Mouse (Mus musculus) ES-Bruce4 (cell line): ENCODE results near the gene Pttg1. TPM values are rescaled to one million over a fixed set of nuclear protein-coding genes. Genes with fewer than 3 reads are reported as not detected.

Experiments
- H3K27ac ChIP-seq: 2 replicates; pipeline ENCODE4 v1.5.1; 2012; ENCODE audit warnings: low read length, inconsistent platforms; ENCODE audit not compliant: insufficient read depth
- H3K27me3 ChIP-seq: 2 replicates; pipeline ENCODE4 v1.6.1; 2012; ENCODE audit warnings: mild to moderate bottlenecking, low read length, inconsistent platforms; ENCODE audit not compliant: control insufficient read depth, poor library complexity, insufficient read depth, severe bottlenecking
- H3K36me3 ChIP-seq: 2 replicates; pipeline ENCODE4 v1.6.1; 2012; ENCODE audit warnings: inconsistent platforms, mild to moderate bottlenecking, low read length, moderate library complexity; ENCODE audit not compliant: control insufficient read depth, poor library complexity, insufficient read depth, severe bottlenecking
- H3K4me1 ChIP-seq: one replicate; pipeline ENCODE4 v1.8.1; 2011; ENCODE audit warnings: low read length; ENCODE audit not compliant: control insufficient read depth, insufficient read depth
- H3K4me3 ChIP-seq: 2 replicates; pipeline ENCODE4 v1.5.1; 2011; ENCODE audit warnings: low read depth, mild to moderate bottlenecking, low read length
- H3K9ac ChIP-seq: 2 replicates; pipeline ENCODE4 v1.6.1; 2012; ENCODE audit warnings: low read depth, mild to moderate bottlenecking, inconsistent platforms; ENCODE audit not compliant: poor library complexity, severe bottlenecking
- H3K9me3 ChIP-seq: replicated peaks from 2 replicates; pipeline ENCODE4 v1.6.1; 2012; ENCODE audit warnings: mild to moderate bottlenecking, low read length, inconsistent platforms; ENCODE audit not compliant: control insufficient read depth, poor library complexity, insufficient read depth, severe bottlenecking
- CTCF ChIP-seq: IDR thresholded peaks from one replicate; pipeline ENCODE4 v1.8.1; 2011; ENCODE audit warnings: low read depth, low read length
- EP300 ChIP-seq: IDR thresholded peaks from 2 replicates; pipeline ENCODE4 v1.6.1; 2011; ENCODE audit warnings: low read depth, low read length; ENCODE audit not compliant: insufficient read depth
- POLR2A ChIP-seq: IDR thresholded peaks from one replicate; pipeline ENCODE4 v1.8.1; 2011; ENCODE audit warnings: low read length; ENCODE audit not compliant: insufficient read depth
- polyA plus RNA-seq: library from polyadenylated mRNA; stranded (reverse); fragments of >200 nt; gene quantifications from 2 replicates; pipeline ENCODE4 v1.2.4, GENCODE M21; 2011; ENCODE audit warnings: low read depth; ENCODE audit not compliant: missing spikeins, insufficient read depth, insufficient read length

Pttg1 gene
- polyA plus RNA-seq, 1 experiment = 202 TPM

GRCm38 (mm10) chr11:43396672-43397071, 29.4 kb downstream of the Pttg1 start:
- Histone ChIP-seq H3K4me3 (no peak overlapping the region), H3K27me3 (no peaks in the 10 kb centered on the region; the same call in 1 of the 2 replicates), H3K27ac (no peak overlapping the region), H3K9me3 (no peaks in the 10 kb centered on the region), H3K9ac (no peak overlapping the region), H3K4me1 (no peaks in the 10 kb centered on the region), H3K36me3 (no peaks in the 10 kb centered on the region)
- no peak for TF ChIP-seq CTCF

GRCm38 (mm10) chr11:43396246-43396645, 29.8 kb downstream of the Pttg1 start:
- Histone ChIP-seq H3K27ac (no peak overlapping the region), H3K36me3 (no peaks in the 10 kb centered on the region), H3K9ac (no peak overlapping the region), H3K27me3 (no peaks in the 10 kb centered on the region), H3K4me1 (no peaks in the 10 kb centered on the region), H3K4me3 (no peak overlapping the region), H3K9me3 (no peaks in the 10 kb centered on the region)
- TF ChIP-seq CTCF (no peak), EP300 (no peak), POLR2A (no peak)

GRCm38 (mm10) chr11:43395073-43395948, 30.7 kb downstream of the Pttg1 start:
- TF ChIP-seq POLR2A = no peak
- no peak for TF ChIP-seq EP300
- no peak for TF ChIP-seq CTCF

DNA sequence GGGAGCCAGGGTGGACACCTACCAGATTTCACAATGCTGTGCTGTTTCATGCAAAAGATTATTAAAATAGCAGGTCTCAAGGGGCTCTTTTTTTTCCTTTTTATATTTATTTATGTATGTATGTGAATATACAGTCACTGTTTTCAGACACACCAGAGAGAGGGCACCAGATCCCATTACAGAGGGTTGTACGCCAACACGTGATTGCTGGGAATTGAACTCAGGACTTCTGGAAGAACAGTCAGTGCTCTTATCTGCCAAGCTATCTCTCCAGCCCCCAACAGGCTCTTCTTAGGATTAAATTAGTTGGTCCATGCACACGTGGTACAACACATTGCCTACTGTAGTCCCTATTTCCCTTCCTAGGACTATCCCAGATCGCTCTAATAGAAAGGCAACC, 32.7 kb downstream of the Pttg1 start:
- no peak for TF ChIP-seq POLR2A
- TF ChIP-seq EP300 = no peak
- no peak for TF ChIP-seq CTCF

More at GRCm38 (mm10) chr11:43395073-43395948, 30.7 kb downstream of the Pttg1 start:
- H3K9me3 ChIP-seq = no peaks in the 10 kb centered on the region
- H3K27me3 ChIP-seq = no peaks in the 10 kb centered on the region
- H3K36me3 ChIP-seq = no peaks in the 10 kb centered on the region
- H3K4me1 ChIP-seq = no peaks in the 10 kb centered on the region
- H3K27ac ChIP-seq = no peak overlapping the region
- no peak overlapping the region for H3K4me3 ChIP-seq
- no peak overlapping the region for H3K9ac ChIP-seq

GRCm38 (mm10) chr11:43392757-43393156, 33.3 kb downstream of the Pttg1 start:
- Histone ChIP-seq H3K4me1 (no peaks in the 10 kb centered on the region), H3K9me3 (no peaks in the 10 kb centered on the region), H3K9ac (no peak overlapping the region), H3K36me3 (no peaks in the 10 kb centered on the region), H3K27me3 (no peaks in the 10 kb centered on the region), H3K27ac (no peak overlapping the region), H3K4me3 (no peak overlapping the region)
- TF ChIP-seq EP300 (no peak), CTCF (no peak), POLR2A (no peak)

More for the DNA sequence above, 32.7 kb downstream of the Pttg1 start:
- Histone ChIP-seq H3K4me3 (no peak overlapping the region), H3K27ac (no peak overlapping the region), H3K9ac (no peak overlapping the region), H3K36me3 (no peaks in the 10 kb centered on the region), H3K9me3 (no peaks in the 10 kb centered on the region), H3K4me1 (no peaks in the 10 kb centered on the region), H3K27me3 (no peaks in the 10 kb centered on the region)

DNA sequence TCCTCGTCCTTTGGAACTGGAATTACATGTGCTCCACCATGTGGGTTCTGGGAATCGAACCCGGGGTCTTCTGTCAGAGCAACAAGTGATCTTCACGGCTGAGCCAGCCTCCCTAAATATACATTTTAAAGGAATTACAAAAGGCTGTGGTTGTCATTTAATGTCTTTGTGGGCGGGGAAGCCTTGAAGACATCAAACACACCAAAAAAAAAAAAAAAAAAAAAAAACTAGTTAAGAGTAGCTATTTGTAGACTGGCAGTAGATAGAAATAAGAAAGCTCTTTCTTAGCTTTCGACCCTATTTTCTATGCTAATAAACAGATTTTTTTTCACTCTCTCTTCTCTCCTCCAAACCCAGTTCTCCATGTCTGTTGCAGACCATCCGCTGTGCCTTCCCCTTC, 36.9 kb downstream of the Pttg1 start:
- Histone ChIP-seq H3K4me3 (no peak overlapping the region), H3K27ac (no peak overlapping the region)

More for the DNA sequence above, 36.9 kb downstream of the Pttg1 start:
- no peak for TF ChIP-seq CTCF
- no peak for TF ChIP-seq POLR2A
- no peak for TF ChIP-seq EP300
- no peak overlapping the region for H3K9ac ChIP-seq
- no peaks in the 10 kb centered on the region for H3K9me3 ChIP-seq
- no peaks in the 10 kb centered on the region for H3K36me3 ChIP-seq
- peaks cover 3% of the 10 kb centered on the region; the same call in 1 of the 2 replicates for H3K27me3 ChIP-seq
- no peaks in the 10 kb centered on the region for H3K4me1 ChIP-seq
